Mouse (Mus musculus): Measurements from ENCODE around the gene Zmat5.
A peak's percentile ranks its signal among the peaks of the same experiment; 100 is the strongest.

The Zmat5 gene

GRCm38 (mm10) chr11:4704072-4704964 lies at the start of gene Zmat5, which contains the start of gene Uqcr10:
Gene Zmat5, plus strand, starts transcription at chr11:4704678.
Gene Uqcr10, minus strand, starts transcription at chr11:4704342.
- peak; percentile 95 for DNase-seq (ENCODE audit: low read depth, low spot score)

- no peak for DNase-seq (ENCODE audit: low read depth, low spot score)
Observed at GRCm38 (mm10) chr11:4659818-4660217, 44.7 kb upstream of the Zmat5 start.

- no peak for DNase-seq (ENCODE audit: low read depth, low spot score)
Observed at GRCm38 (mm10) chr11:4660309-4661025, 44.0 kb upstream of the Zmat5 start.

- no peak for DNase-seq (ENCODE audit: low read depth, low spot score)
Observed at GRCm38 (mm10) chr11:4661324-4661723, 43.2 kb upstream of the Zmat5 start.

- DNase-seq (ENCODE audit: low read depth, low spot score): no peak
Observed at GRCm38 (mm10) chr11:4661871-4662495, 42.5 kb upstream of the Zmat5 start.

- no peak for DNase-seq (ENCODE audit: low read depth, low spot score)
Observed at GRCm38 (mm10) chr11:4662496-4662878, 42.0 kb upstream of the Zmat5 start.

GRCm38 (mm10) chr11:4671736-4672135 lies 32.7 kb upstream of the Zmat5 start:
- DNase-seq (ENCODE audit: low read depth, low spot score): no peak

- no peak for DNase-seq (ENCODE audit: low read depth, low spot score)
Observed at GRCm38 (mm10) chr11:4674593-4674992, 29.9 kb upstream of the Zmat5 start.

GRCm38 (mm10) chr11:4675126-4675562 lies 29.3 kb upstream of the Zmat5 start:
- no peak for DNase-seq (ENCODE audit: low read depth, low spot score)

- no peak for DNase-seq (ENCODE audit: low read depth, low spot score)
Observed at GRCm38 (mm10) chr11:4675693-4676092, 28.8 kb upstream of the Zmat5 start.

GRCm38 (mm10) chr11:4677250-4677872 lies 27.1 kb upstream of the Zmat5 start:
- DNase-seq (ENCODE audit: low read depth, low spot score): no peak

GRCm38 (mm10) chr11:4678700-4679440 lies 25.6 kb upstream of the Zmat5 start:
- peak; percentile 40 for DNase-seq (ENCODE audit: low read depth, low spot score)

- DNase-seq (ENCODE audit: low read depth, low spot score): no peak
Observed at GRCm38 (mm10) chr11:4679441-4679832, 25.0 kb upstream of the Zmat5 start.

GRCm38 (mm10) chr11:4680126-4680525 lies 24.4 kb upstream of the Zmat5 start:
- DNase-seq (ENCODE audit: low read depth, low spot score): no peak

GRCm38 (mm10) chr11:4683516-4683915 lies 21.0 kb upstream of the Zmat5 start:
- DNase-seq (ENCODE audit: low read depth, low spot score): no peak

GRCm38 (mm10) chr11:4684186-4684585 lies 20.3 kb upstream of the Zmat5 start:
- DNase-seq (ENCODE audit: low read depth, low spot score): no peak

- no peak for DNase-seq (ENCODE audit: low read depth, low spot score)
Observed at GRCm38 (mm10) chr11:4685071-4685470, 19.4 kb upstream of the Zmat5 start.

GRCm38 (mm10) chr11:4685510-4685909 lies 19.0 kb upstream of the Zmat5 start:
- DNase-seq (ENCODE audit: low read depth, low spot score): no peak

- DNase-seq (ENCODE audit: low read depth, low spot score): no peak
Observed at GRCm38 (mm10) chr11:4687027-4687426, 17.5 kb upstream of the Zmat5 start.

GRCm38 (mm10) chr11:4687874-4688273 lies 16.6 kb upstream of the Zmat5 start:
- DNase-seq (ENCODE audit: low read depth, low spot score): no peak

All from mesoderm, embryonic 11.5 days (tissue).